In genomic region chr9:54700174-54700475, GRCm38 (mm10) we compare ENCODE assay signal across 8 mouse cellular contexts. TPM values are rescaled to one million over a fixed set of nuclear protein-coding genes. Genes with fewer than 3 reads are reported as not detected.
A peak's percentile ranks its signal among the peaks of the same experiment; 100 is the strongest.
DNase-seq lines count a peak whose midpoint lies in the region; ATAC-seq lines count a peak whose summit lies in the region.

No protein-coding gene starts in this region.

- no peak for ATAC-seq in embryonic facial prominence, embryonic 13.5 days (ENCODE audit: insufficient number of reproducible peaks, insufficient read depth, low FRiP score, low TSS enrichment, low read depth)
- no peak for ATAC-seq in hindbrain, embryonic 14.5 days (ENCODE audit: low FRiP score)
- no peak for ATAC-seq in megakaryocyte progenitor cell, adult 5-6 weeks (replicated peaks; ENCODE audit: poor library complexity)

- peak overlapping the region; percentile 90 for H3K4me2 ChIP-seq in embryonic facial prominence, embryonic 13.5 days
- peak overlapping the region; percentile 80 for H3K4me2 ChIP-seq in hindbrain, embryonic 14.5 days (replicated peaks)

- no peak overlapping the region for H3K27ac ChIP-seq in embryonic facial prominence, embryonic 13.5 days
- H3K27ac ChIP-seq in hindbrain, embryonic 14.5 days: no peak overlapping the region

- H3K4me3 ChIP-seq in embryonic facial prominence, embryonic 13.5 days: peak overlapping the region; percentile 76
- peak overlapping the region; percentile 75 for H3K4me3 ChIP-seq in hindbrain, embryonic 14.5 days (replicated peaks; ENCODE audit: low read length)

- H3K27me3 ChIP-seq in embryonic facial prominence, embryonic 13.5 days: peaks cover 24% of the 10 kb centered on the region
- peaks cover 40% of the 10 kb centered on the region for H3K27me3 ChIP-seq in hindbrain, embryonic 14.5 days (ENCODE audit: control insufficient read depth, insufficient read depth, low read length)

- DNase-seq in lung, adult 18-20 months: peak; percentile 22 to 37
- no peak for DNase-seq in lung, postnatal 10 days
- DNase-seq in hindbrain, embryonic 14.5 days (ENCODE audit: low spot score): no peak
- DNase-seq in lung, postnatal 25 days (ENCODE audit: low spot score): peak; percentile 24
- DNase-seq in cerebellum, adult 9-10 months: no peak
- DNase-seq in embryo, embryonic 9.5 days (ENCODE audit: extremely low spot score): no peak

- H3K9me3 ChIP-seq in embryonic facial prominence, embryonic 13.5 days: no peaks in the 10 kb centered on the region
- H3K9me3 ChIP-seq in hindbrain, embryonic 14.5 days (ENCODE audit: control insufficient read depth, low read length): no peaks in the 10 kb centered on the region

- H3K36me3 ChIP-seq in embryonic facial prominence, embryonic 13.5 days: no peaks in the 10 kb centered on the region
- no peaks in the 10 kb centered on the region for H3K36me3 ChIP-seq in hindbrain, embryonic 14.5 days (replicated peaks; ENCODE audit: control insufficient read depth, insufficient read depth)

- WGBS in embryonic facial prominence, embryonic 13.5 days: 17% methylated on average over 9 of the region's 9 CpGs
- WGBS in hindbrain, embryonic 14.5 days: 29% methylated on average over 9 of the region's 9 CpGs

- H3K9ac ChIP-seq in embryonic facial prominence, embryonic 13.5 days: peak overlapping the region; percentile 87
- peak overlapping the region; percentile 83 for H3K9ac ChIP-seq in hindbrain, embryonic 14.5 days

- H3K4me1 ChIP-seq in embryonic facial prominence, embryonic 13.5 days: peaks cover 17% of the 10 kb centered on the region
- H3K4me1 ChIP-seq in hindbrain, embryonic 14.5 days (replicated peaks; ENCODE audit: control insufficient read depth, insufficient read depth, low read length): peaks cover 5% of the 10 kb centered on the region; the same call in 1 of the 2 replicates

RNA-seq across cellular contexts. Expression of gene Dnaja4, which starts 1.5 kb away (rescaled TPM):
- polyA plus RNA-seq in embryonic facial prominence, embryonic 13.5 days (2015; fragmentation: Nextera tagmentation; extraction: Ambion mirVana): 7.3 and 8.2 TPM in 2 replicates
- 10.2 and 10.9 TPM in 2 replicates for polyA plus RNA-seq in hindbrain, embryonic 14.5 days (2014; fragmentation: Nextera tagmentation; extraction: Ambion mirVana)
- 0.51 and 1.4 TPM in 2 replicates for total RNA-seq in megakaryocyte progenitor cell, adult 5-6 weeks (2015)
- total RNA-seq in megakaryocyte progenitor cell, adult 5-6 weeks (2017): 1.3 and 1.8 TPM in 2 replicates

RNA-seq across cellular contexts. Expression of gene Wdr61, which starts 34.2 kb away (rescaled TPM):
- polyA plus RNA-seq in embryonic facial prominence, embryonic 13.5 days (2015; fragmentation: Nextera tagmentation; extraction: Ambion mirVana): 156 and 167 TPM in 2 replicates
- polyA plus RNA-seq in hindbrain, embryonic 14.5 days (2014; fragmentation: Nextera tagmentation; extraction: Ambion mirVana): 94.9 and 97.7 TPM in 2 replicates
- 127 and 129 TPM in 2 replicates for total RNA-seq in megakaryocyte progenitor cell, adult 5-6 weeks (2015)
- 68.9 and 94.4 TPM in 2 replicates for total RNA-seq in megakaryocyte progenitor cell, adult 5-6 weeks (2017)

RNA-seq across cellular contexts. Expression of gene Acsbg1, which starts 38.5 kb away (rescaled TPM):
- polyA plus RNA-seq in embryonic facial prominence, embryonic 13.5 days (2015; fragmentation: Nextera tagmentation; extraction: Ambion mirVana): 1.4 and 1.6 TPM in 2 replicates
- 32.4 and 38.9 TPM in 2 replicates for polyA plus RNA-seq in hindbrain, embryonic 14.5 days (2014; fragmentation: Nextera tagmentation; extraction: Ambion mirVana)
- total RNA-seq in megakaryocyte progenitor cell, adult 5-6 weeks (2015): not detected in 2 replicates
- 0.20 and 2.9 TPM in 2 replicates for total RNA-seq in megakaryocyte progenitor cell, adult 5-6 weeks (2017)

Comparison
In these comparisons a context has a peak if more than half of its experiments do, and no peak if none do; other contexts are left out.
1. DNase-seq: peak in lung, adult 18-20 months (2 of 2) and lung, postnatal 25 days (single experiment); none in lung, postnatal 10 days (single experiment), hindbrain, embryonic 14.5 days (single experiment), cerebellum, adult 9-10 months (single experiment) and embryo, embryonic 9.5 days (single experiment).
2. RNA of gene Acsbg1, which starts 38.5 kb away (polyA plus RNA-seq): 32.4 to 38.9 TPM in hindbrain, embryonic 14.5 days; 1.4 to 1.6 TPM in embryonic facial prominence, embryonic 13.5 days; every median in the first group is over 10 times any median in the second.